Mouse (Mus musculus) ES-Bruce4 (cell line): ENCODE results near the gene Rab40c. TPM values are rescaled to one million over a fixed set of nuclear protein-coding genes. Genes with fewer than 3 reads are reported as not detected.

Experiments used
- H3K27ac ChIP-seq: 2 replicates; pipeline ENCODE4 v1.5.1; 2012; ENCODE audit warnings: low read length, inconsistent platforms; ENCODE audit not compliant: insufficient read depth
- H3K27me3 ChIP-seq: 2 replicates; pipeline ENCODE4 v1.6.1; 2012; ENCODE audit warnings: mild to moderate bottlenecking, low read length, inconsistent platforms; ENCODE audit not compliant: control insufficient read depth, poor library complexity, insufficient read depth, severe bottlenecking
- H3K36me3 ChIP-seq: 2 replicates; pipeline ENCODE4 v1.6.1; 2012; ENCODE audit warnings: inconsistent platforms, mild to moderate bottlenecking, low read length, moderate library complexity; ENCODE audit not compliant: control insufficient read depth, poor library complexity, insufficient read depth, severe bottlenecking
- H3K4me1 ChIP-seq: one replicate; pipeline ENCODE4 v1.8.1; 2011; ENCODE audit warnings: low read length; ENCODE audit not compliant: control insufficient read depth, insufficient read depth
- H3K4me3 ChIP-seq: 2 replicates; pipeline ENCODE4 v1.5.1; 2011; ENCODE audit warnings: low read depth, mild to moderate bottlenecking, low read length
- H3K9ac ChIP-seq: 2 replicates; pipeline ENCODE4 v1.6.1; 2012; ENCODE audit warnings: low read depth, mild to moderate bottlenecking, inconsistent platforms; ENCODE audit not compliant: poor library complexity, severe bottlenecking
- H3K9me3 ChIP-seq: replicated peaks from 2 replicates; pipeline ENCODE4 v1.6.1; 2012; ENCODE audit warnings: mild to moderate bottlenecking, low read length, inconsistent platforms; ENCODE audit not compliant: control insufficient read depth, poor library complexity, insufficient read depth, severe bottlenecking
- CTCF ChIP-seq: IDR thresholded peaks from one replicate; pipeline ENCODE4 v1.8.1; 2011; ENCODE audit warnings: low read depth, low read length
- EP300 ChIP-seq: IDR thresholded peaks from 2 replicates; pipeline ENCODE4 v1.6.1; 2011; ENCODE audit warnings: low read depth, low read length; ENCODE audit not compliant: insufficient read depth
- POLR2A ChIP-seq: IDR thresholded peaks from one replicate; pipeline ENCODE4 v1.8.1; 2011; ENCODE audit warnings: low read length; ENCODE audit not compliant: insufficient read depth
- polyA plus RNA-seq: library from polyadenylated mRNA; stranded (reverse); fragments of >200 nt; gene quantifications from 2 replicates; pipeline ENCODE4 v1.2.4, GENCODE M21; 2011; ENCODE audit warnings: low read depth; ENCODE audit not compliant: missing spikeins, insufficient read depth, insufficient read length

The Rab40c gene
- polyA plus RNA-seq, 1 experiment: 22.7 TPM

- Histone ChIP-seq H3K9ac (peak overlapping the region; percentile 53), H3K27ac (no peak overlapping the region), H3K4me1 (no peaks in the 10 kb centered on the region), H3K27me3 (no peaks in the 10 kb centered on the region), H3K4me3 (peak overlapping the region; percentile 82), H3K36me3 (no peaks in the 10 kb centered on the region), H3K9me3 (no peaks in the 10 kb centered on the region)
- TF ChIP-seq CTCF (no peak), EP300 (no peak), POLR2A (no peak)
Observed at GRCm38 (mm10) chr17:25867836-25868600, 51.5 kb downstream of the Rab40c start.

- Histone ChIP-seq H3K4me3 (peak overlapping the region; percentile 82), H3K9me3 (no peaks in the 10 kb centered on the region), H3K27ac (no peak overlapping the region), H3K36me3 (no peaks in the 10 kb centered on the region), H3K4me1 (no peaks in the 10 kb centered on the region), H3K9ac (peak overlapping the region; percentile 53; the same call in 1 of the 2 replicates), H3K27me3 (no peaks in the 10 kb centered on the region)
- no peak for TF ChIP-seq POLR2A
- TF ChIP-seq CTCF: no peak
Observed at GRCm38 (mm10) chr17:25867509-25867835, 52.1 kb downstream of the Rab40c start.

- no peaks in the 10 kb centered on the region for H3K27me3 ChIP-seq
- H3K9me3 ChIP-seq: no peaks in the 10 kb centered on the region
- H3K4me3 ChIP-seq: no peak overlapping the region
- no peak overlapping the region for H3K9ac ChIP-seq
- no peak overlapping the region for H3K27ac ChIP-seq
- H3K4me1 ChIP-seq: no peaks in the 10 kb centered on the region
- TF ChIP-seq CTCF: no peak
- no peak for TF ChIP-seq EP300
- no peak for TF ChIP-seq POLR2A
- no peaks in the 10 kb centered on the region for H3K36me3 ChIP-seq
Observed at GRCm38 (mm10) chr17:25866172-25866571, 53.4 kb downstream of the Rab40c start.

- TF ChIP-seq EP300: no peak
- no peak for TF ChIP-seq POLR2A
- no peak overlapping the region for H3K4me3 ChIP-seq
- H3K4me1 ChIP-seq: peaks cover 3% of the 10 kb centered on the region
- H3K27me3 ChIP-seq: no peaks in the 10 kb centered on the region
- H3K9me3 ChIP-seq: no peaks in the 10 kb centered on the region
- H3K36me3 ChIP-seq: no peaks in the 10 kb centered on the region
- H3K9ac ChIP-seq: no peak overlapping the region
- no peak overlapping the region for H3K27ac ChIP-seq
Observed at GRCm38 (mm10) chr17:25865288-25865687, 54.2 kb downstream of the Rab40c start.

- Histone ChIP-seq H3K9me3 (no peaks in the 10 kb centered on the region), H3K27ac (no peak overlapping the region), H3K36me3 (no peaks in the 10 kb centered on the region), H3K9ac (no peak overlapping the region), H3K4me3 (no peak overlapping the region), H3K4me1 (peaks cover 3% of the 10 kb centered on the region), H3K27me3 (no peaks in the 10 kb centered on the region)
- TF ChIP-seq EP300: no peak
- no peak for TF ChIP-seq POLR2A
- no peak for TF ChIP-seq CTCF
Observed at GRCm38 (mm10) chr17:25864311-25864710, 55.2 kb downstream of the Rab40c start.

- H3K9me3 ChIP-seq: no peaks in the 10 kb centered on the region
- no peaks in the 10 kb centered on the region for H3K36me3 ChIP-seq
- no peak overlapping the region for H3K4me3 ChIP-seq
- no peak overlapping the region for H3K27ac ChIP-seq
- no peak overlapping the region for H3K9ac ChIP-seq
- no peaks in the 10 kb centered on the region for H3K27me3 ChIP-seq
- H3K4me1 ChIP-seq: peaks cover 3% of the 10 kb centered on the region
- TF ChIP-seq EP300 (no peak), POLR2A (no peak), CTCF (no peak)
Observed at GRCm38 (mm10) chr17:25863681-25864080, 55.8 kb downstream of the Rab40c start.
